In genomic region chr9:108826700-108827340, GRCm38 (mm10) we compare ENCODE assay signal across 8 mouse cellular contexts. TPM values are rescaled to one million over a fixed set of nuclear protein-coding genes. Genes with fewer than 3 reads are reported as not detected.
A peak's percentile ranks its signal among the peaks of the same experiment; 100 is the strongest.
DNase-seq lines count a peak whose midpoint lies in the region; ATAC-seq and TF ChIP-seq lines count a peak whose summit lies in the region.

No protein-coding gene starts in this region.

- TF ChIP-seq CTCF in lung, adult 2 months (IDR thresholded peaks at IDR 0.05; ENCODE audit: insufficient read depth, low read length), result no peak
- TF ChIP-seq CTCF in testis, adult 2 months (IDR thresholded peaks at IDR 0.05; ENCODE audit: control insufficient read depth, insufficient read depth, insufficient replicate concordance, low read depth, low read length), result 0 out of 2 replicates have a peak, but pooled peaks have one; percentile 15

- TF ChIP-seq POLR2A in lung, adult 2 months (IDR thresholded peaks at IDR 0.05; ENCODE audit: borderline replicate concordance, extremely low read depth, low read depth, low read length), result no peak
- no peak for TF ChIP-seq POLR2A in testis, adult 2 months (IDR thresholded peaks at IDR 0.05; ENCODE audit: control insufficient read depth, low read depth, low read length)

- H3K36me3 ChIP-seq in embryonic facial prominence, embryonic 15.5 days, result no peaks in the 10 kb centered on the region
- H3K36me3 ChIP-seq in heart, embryonic 13.5 days, result no peaks in the 10 kb centered on the region
- H3K36me3 ChIP-seq in kidney, embryonic 15.5 days, result no peaks in the 10 kb centered on the region
- H3K36me3 ChIP-seq in neural tube, embryonic 13.5 days, result peaks cover 35% of the 10 kb centered on the region
- no peaks in the 10 kb centered on the region for H3K36me3 ChIP-seq in testis, adult 2 months (ENCODE audit: control insufficient read depth, insufficient read depth, low read length)

- H3K4me2 ChIP-seq in embryonic facial prominence, embryonic 15.5 days (replicated peaks), result peak overlapping the region; percentile 86
- H3K4me2 ChIP-seq in heart, embryonic 13.5 days, result peak overlapping the region; percentile 77
- H3K4me2 ChIP-seq in kidney, embryonic 15.5 days, result peak overlapping the region; percentile 78
- peak overlapping the region; percentile 97 for H3K4me2 ChIP-seq in neural tube, embryonic 13.5 days

- H3K27ac ChIP-seq in embryonic facial prominence, embryonic 15.5 days (replicated peaks), result no peak overlapping the region
- H3K27ac ChIP-seq in heart, embryonic 13.5 days (replicated peaks), result no peak overlapping the region
- no peak overlapping the region for H3K27ac ChIP-seq in kidney, embryonic 15.5 days
- peak overlapping the region; percentile 87 for H3K27ac ChIP-seq in neural tube, embryonic 13.5 days (replicated peaks)
- no peak overlapping the region for H3K27ac ChIP-seq in testis, adult 2 months (ENCODE audit: control insufficient read depth, insufficient read depth, low read depth, low read length)

- H3K9ac ChIP-seq in embryonic facial prominence, embryonic 15.5 days, result no peak overlapping the region
- no peak overlapping the region for H3K9ac ChIP-seq in heart, embryonic 13.5 days
- no peak overlapping the region for H3K9ac ChIP-seq in kidney, embryonic 15.5 days
- H3K9ac ChIP-seq in neural tube, embryonic 13.5 days, result peak overlapping the region; percentile 91

- ATAC-seq in embryonic facial prominence, embryonic 15.5 days (ENCODE audit: insufficient number of reproducible peaks, low FRiP score, low TSS enrichment, low read depth), result peak; percentile 51
- ATAC-seq in heart, embryonic 13.5 days (ENCODE audit: extremely low read depth, insufficient number of reproducible peaks, low FRiP score, low TSS enrichment), result no peak
- ATAC-seq in kidney, embryonic 15.5 days (replicated peaks; ENCODE audit: low FRiP score), result peak; percentile 66
- ATAC-seq in neural tube, embryonic 13.5 days (ENCODE audit: low read depth), result no peak

- DNase-seq in CD4-positive helper T cell, adult 2 months (ENCODE audit: low read depth, low spot score), result peak; percentile 76
- peak; percentile 60 to 78 for DNase-seq in adrenal gland, postnatal 4 days (ENCODE audit: low spot score in 2 of 2)
- DNase-seq in lung, adult 2 months, result peak; percentile 84

- peaks cover 86% of the 10 kb centered on the region for H3K27me3 ChIP-seq in embryonic facial prominence, embryonic 15.5 days
- peaks cover 96% of the 10 kb centered on the region for H3K27me3 ChIP-seq in heart, embryonic 13.5 days (replicated peaks)
- H3K27me3 ChIP-seq in kidney, embryonic 15.5 days, result peaks cover 93% of the 10 kb centered on the region
- H3K27me3 ChIP-seq in neural tube, embryonic 13.5 days, result peaks cover 66% of the 10 kb centered on the region
- no peaks in the 10 kb centered on the region for H3K27me3 ChIP-seq in testis, adult 2 months (ENCODE audit: control insufficient read depth, insufficient read depth, low read length)

- peaks cover 21% of the 10 kb centered on the region for H3K4me1 ChIP-seq in embryonic facial prominence, embryonic 15.5 days
- peaks cover 20% of the 10 kb centered on the region for H3K4me1 ChIP-seq in heart, embryonic 13.5 days
- peaks cover 30% of the 10 kb centered on the region for H3K4me1 ChIP-seq in kidney, embryonic 15.5 days
- peaks cover 11% of the 10 kb centered on the region for H3K4me1 ChIP-seq in lung, adult 2 months (ENCODE audit: control insufficient read depth, insufficient read depth, low read length)
- peaks cover 72% of the 10 kb centered on the region for H3K4me1 ChIP-seq in neural tube, embryonic 13.5 days (replicated peaks)
- H3K4me1 ChIP-seq in testis, adult 2 months (ENCODE audit: control insufficient read depth, insufficient read depth, low read length), result peaks cover 36% of the 10 kb centered on the region

- H3K4me3 ChIP-seq in embryonic facial prominence, embryonic 15.5 days (replicated peaks), result peak overlapping the region; percentile 43
- H3K4me3 ChIP-seq in heart, embryonic 13.5 days, result peak overlapping the region; percentile 51
- peak overlapping the region; percentile 50 for H3K4me3 ChIP-seq in kidney, embryonic 15.5 days (replicated peaks)
- peak overlapping the region; percentile 55 for H3K4me3 ChIP-seq in lung, adult 2 months (replicated peaks; ENCODE audit: extremely low read depth, low read depth, low read length)
- peak overlapping the region; percentile 74 for H3K4me3 ChIP-seq in neural tube, embryonic 13.5 days
- peak overlapping the region; percentile 86 for H3K4me3 ChIP-seq in testis, adult 2 months (ENCODE audit: control insufficient read depth, low read depth, low read length)

- 2% methylated on average over 39 of the region's 39 CpGs for WGBS in embryonic facial prominence, embryonic 15.5 days
- WGBS in heart, embryonic 13.5 days, result 3% methylated on average over 39 of the region's 39 CpGs
- WGBS in kidney, embryonic 15.5 days, result 2% methylated on average over 39 of the region's 39 CpGs
- WGBS in lung, adult 2 months, result 3% methylated on average over 39 of the region's 39 CpGs
- WGBS in neural tube, embryonic 13.5 days, result 1% methylated on average over 39 of the region's 39 CpGs

- H3K9me3 ChIP-seq in embryonic facial prominence, embryonic 15.5 days (replicated peaks), result no peaks in the 10 kb centered on the region
- H3K9me3 ChIP-seq in heart, embryonic 13.5 days, result no peaks in the 10 kb centered on the region
- no peaks in the 10 kb centered on the region for H3K9me3 ChIP-seq in kidney, embryonic 15.5 days (replicated peaks)
- H3K9me3 ChIP-seq in neural tube, embryonic 13.5 days, result no peaks in the 10 kb centered on the region

RNA-seq across cellular contexts. Expression of gene Celsr3, which starts 0.7 kb away (rescaled TPM):
- 10 to 100 TPM; 11.0 to 13.6 TPM for total RNA-seq in adrenal gland, postnatal 4 days (2021)
- polyA plus RNA-seq in embryonic facial prominence, embryonic 15.5 days (2015; fragmentation: Nextera tagmentation; extraction: Ambion mirVana), result 0.53 and 0.58 TPM in 2 replicates
- 0.09 and 0.10 TPM in 2 replicates for polyA plus RNA-seq in heart, embryonic 13.5 days (2015; fragmentation: Nextera tagmentation; extraction: Ambion mirVana)
- 0.13 and 0.26 TPM in 2 replicates for polyA plus RNA-seq in kidney, embryonic 15.5 days (2015; fragmentation: Nextera tagmentation; extraction: Ambion mirVana)
- polyA plus RNA-seq in lung, adult 2 months (2012; rRNA removed), result 0.71 and 0.73 TPM in 2 replicates
- polyA plus RNA-seq in neural tube, embryonic 13.5 days (2015; fragmentation: Nextera tagmentation; extraction: Ambion mirVana), result 12.1 and 12.2 TPM in 2 replicates
- 1.2 and 1.3 TPM in 2 replicates for polyA plus RNA-seq in testis, adult 2 months (2012; rRNA removed)

RNA-seq across cellular contexts. Expression of gene Nckipsd, which starts 18.7 kb away (rescaled TPM):
- total RNA-seq in adrenal gland, postnatal 4 days (2021), result 10 to 100 TPM; 10.9 to 14.5 TPM
- 16.5 and 20.4 TPM in 2 replicates for polyA plus RNA-seq in embryonic facial prominence, embryonic 15.5 days (2015; fragmentation: Nextera tagmentation; extraction: Ambion mirVana)
- 9.7 and 10.6 TPM in 2 replicates for polyA plus RNA-seq in heart, embryonic 13.5 days (2015; fragmentation: Nextera tagmentation; extraction: Ambion mirVana)
- 12.0 and 16.3 TPM in 2 replicates for polyA plus RNA-seq in kidney, embryonic 15.5 days (2015; fragmentation: Nextera tagmentation; extraction: Ambion mirVana)
- 34.1 and 42.9 TPM in 2 replicates for polyA plus RNA-seq in lung, adult 2 months (2012; rRNA removed)
- 20.7 and 23.9 TPM in 2 replicates for polyA plus RNA-seq in neural tube, embryonic 13.5 days (2015; fragmentation: Nextera tagmentation; extraction: Ambion mirVana)
- polyA plus RNA-seq in testis, adult 2 months (2012; rRNA removed), result 5.6 and 5.9 TPM in 2 replicates

RNA-seq across cellular contexts. Expression of gene Slc26a6, which starts 26.3 kb away (rescaled TPM):
- total RNA-seq in adrenal gland, postnatal 4 days (2021), result 10 to 100 TPM; 11.4 to 11.9 TPM
- 15.2 and 15.3 TPM in 2 replicates for polyA plus RNA-seq in embryonic facial prominence, embryonic 15.5 days (2015; fragmentation: Nextera tagmentation; extraction: Ambion mirVana)
- polyA plus RNA-seq in heart, embryonic 13.5 days (2015; fragmentation: Nextera tagmentation; extraction: Ambion mirVana), result 5.1 and 5.7 TPM in 2 replicates
- polyA plus RNA-seq in kidney, embryonic 15.5 days (2015; fragmentation: Nextera tagmentation; extraction: Ambion mirVana), result 11.3 and 15.2 TPM in 2 replicates
- 12.6 and 17.0 TPM in 2 replicates for polyA plus RNA-seq in lung, adult 2 months (2012; rRNA removed)
- polyA plus RNA-seq in neural tube, embryonic 13.5 days (2015; fragmentation: Nextera tagmentation; extraction: Ambion mirVana), result 12.7 and 13.5 TPM in 2 replicates
- 7.2 and 8.4 TPM in 2 replicates for polyA plus RNA-seq in testis, adult 2 months (2012; rRNA removed)

RNA-seq across cellular contexts. Expression of gene Ip6k2, which starts 43.2 kb away (rescaled TPM):
- 100 to 1,000 TPM; 124 to 130 TPM for total RNA-seq in adrenal gland, postnatal 4 days (2021)
- 89.7 and 101 TPM in 2 replicates for polyA plus RNA-seq in embryonic facial prominence, embryonic 15.5 days (2015; fragmentation: Nextera tagmentation; extraction: Ambion mirVana)
- polyA plus RNA-seq in heart, embryonic 13.5 days (2015; fragmentation: Nextera tagmentation; extraction: Ambion mirVana), result 39.8 and 42.9 TPM in 2 replicates
- 96.4 and 106 TPM in 2 replicates for polyA plus RNA-seq in kidney, embryonic 15.5 days (2015; fragmentation: Nextera tagmentation; extraction: Ambion mirVana)
- polyA plus RNA-seq in lung, adult 2 months (2012; rRNA removed), result 66.1 and 69.4 TPM in 2 replicates
- polyA plus RNA-seq in neural tube, embryonic 13.5 days (2015; fragmentation: Nextera tagmentation; extraction: Ambion mirVana), result 183 and 204 TPM in 2 replicates
- polyA plus RNA-seq in testis, adult 2 months (2012; rRNA removed), result 49.7 and 54.0 TPM in 2 replicates

Comparison
In these comparisons a context has a peak if more than half of its experiments do, and no peak if none do; other contexts are left out.
1. ATAC-seq: peak in embryonic facial prominence, embryonic 15.5 days (single experiment) and kidney, embryonic 15.5 days (single experiment); none in heart, embryonic 13.5 days (single experiment) and neural tube, embryonic 13.5 days (single experiment).
2. Peak in every context shown above with its lines, with median percentiles within 50 percentile points of each other: DNase-seq, H3K4me2 ChIP-seq and H3K4me3 ChIP-seq.